7 mouse cellular contexts compared by ENCODE assay signal in the genomic region with DNA sequence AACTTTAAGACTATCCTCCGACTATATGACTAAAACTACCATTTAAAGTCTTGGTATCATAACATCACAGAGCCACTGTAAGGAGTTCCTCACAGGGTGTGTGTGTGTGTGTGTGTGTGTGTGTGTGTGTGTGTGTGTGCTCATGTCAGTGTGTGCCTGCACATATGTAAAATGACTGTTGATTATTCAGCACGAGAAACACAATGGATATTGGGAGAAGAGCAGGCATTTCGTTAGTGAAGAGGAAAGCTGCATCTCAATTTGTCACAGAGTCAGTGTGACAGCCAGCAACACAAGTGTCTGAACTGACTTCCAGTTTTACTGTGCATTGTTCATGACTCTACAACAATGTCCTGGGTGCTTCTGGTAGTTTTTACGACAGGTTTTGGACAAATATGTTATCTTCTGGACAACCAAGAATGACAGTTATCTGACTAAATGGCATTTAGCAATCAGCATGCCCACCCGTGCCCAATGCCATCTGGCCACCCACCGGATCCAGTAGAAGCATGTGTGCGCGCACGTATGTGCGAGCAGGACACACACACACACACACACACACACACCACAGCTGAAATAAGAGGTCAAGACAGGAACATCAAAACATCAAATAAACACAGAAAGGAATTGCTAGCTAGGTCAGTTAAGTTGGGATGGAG. TPM values are rescaled to one million over a fixed set of nuclear protein-coding genes. Genes with fewer than 3 reads are reported as not detected.
DNase-seq lines count a peak whose midpoint lies in the region; ATAC-seq and TF ChIP-seq lines count a peak whose summit lies in the region.

No protein-coding gene starts in this region.

- no peak for DNase-seq in lung, embryonic 14.5 days
- no peak for DNase-seq in lung, adult 18-20 months
- no peak for DNase-seq in frontal cortex, postnatal 36 days (ENCODE audit: low spot score in 2 of 2)
- no peak for DNase-seq in right cerebral cortex, postnatal 10 days (ENCODE audit: low spot score in 2 of 2)

- peak overlapping the region; percentile 72 for H3K4me3 ChIP-seq in lung, embryonic 14.5 days (ENCODE audit: low read depth, low read length)
- peak overlapping the region; percentile 88 for H3K4me3 ChIP-seq in heart, embryonic 15.5 days
- H3K4me3 ChIP-seq in limb, embryonic 13.5 days, result peak overlapping the region; percentile 82
- H3K4me3 ChIP-seq in stomach, embryonic 15.5 days (replicated peaks), result peak overlapping the region; percentile 75

- no peak overlapping the region; the same call in 1 of the 2 replicates for H3K27ac ChIP-seq in lung, embryonic 14.5 days (ENCODE audit: low read depth)
- no peak overlapping the region for H3K27ac ChIP-seq in heart, embryonic 15.5 days
- peak overlapping the region; percentile 39; the same call in 1 of the 2 replicates for H3K27ac ChIP-seq in limb, embryonic 13.5 days
- no peak overlapping the region for H3K27ac ChIP-seq in stomach, embryonic 15.5 days

- no peak for ATAC-seq in lung, embryonic 14.5 days (ENCODE audit: insufficient read depth)
- no peak for ATAC-seq in heart, embryonic 15.5 days (replicated peaks; ENCODE audit: insufficient number of reproducible peaks, insufficient read depth, low FRiP score, low read depth)
- ATAC-seq in limb, embryonic 13.5 days (ENCODE audit: low FRiP score, low read depth), result no peak
- ATAC-seq in stomach, embryonic 15.5 days (ENCODE audit: insufficient read depth, low FRiP score, low read depth), result no peak

- WGBS in lung, embryonic 14.5 days, result 54% methylated on average over 10 of the region's 10 CpGs
- WGBS in heart, embryonic 15.5 days, result 66% methylated on average over 10 of the region's 10 CpGs
- WGBS in limb, embryonic 13.5 days, result 60% methylated on average over 10 of the region's 10 CpGs
- WGBS in stomach, embryonic 15.5 days, result 58% methylated on average over 10 of the region's 10 CpGs

- H3K9ac ChIP-seq in lung, embryonic 14.5 days, result peak overlapping the region; percentile 80; the same call in 1 of the 2 replicates
- no peak overlapping the region for H3K9ac ChIP-seq in heart, embryonic 15.5 days
- peak overlapping the region; percentile 93 for H3K9ac ChIP-seq in limb, embryonic 13.5 days
- H3K9ac ChIP-seq in stomach, embryonic 15.5 days, result no peak overlapping the region

- no peaks in the 10 kb centered on the region for H3K9me3 ChIP-seq in lung, embryonic 14.5 days (ENCODE audit: low read depth, low read length)
- H3K9me3 ChIP-seq in heart, embryonic 15.5 days (replicated peaks), result no peaks in the 10 kb centered on the region
- no peaks in the 10 kb centered on the region for H3K9me3 ChIP-seq in limb, embryonic 13.5 days
- no peaks in the 10 kb centered on the region for H3K9me3 ChIP-seq in stomach, embryonic 15.5 days

- H3K27me3 ChIP-seq in lung, embryonic 14.5 days (ENCODE audit: insufficient read depth, low read length), result no peaks in the 10 kb centered on the region
- no peaks in the 10 kb centered on the region for H3K27me3 ChIP-seq in heart, embryonic 15.5 days
- H3K27me3 ChIP-seq in limb, embryonic 13.5 days, result no peaks in the 10 kb centered on the region
- no peaks in the 10 kb centered on the region for H3K27me3 ChIP-seq in stomach, embryonic 15.5 days (replicated peaks)

- H3K4me2 ChIP-seq in lung, embryonic 14.5 days, result peak overlapping the region; percentile 77
- peak overlapping the region; percentile 90 for H3K4me2 ChIP-seq in heart, embryonic 15.5 days
- peak overlapping the region; percentile 83 for H3K4me2 ChIP-seq in limb, embryonic 13.5 days (replicated peaks)
- H3K4me2 ChIP-seq in stomach, embryonic 15.5 days, result peak overlapping the region; percentile 87

- no peaks in the 10 kb centered on the region for H3K36me3 ChIP-seq in lung, embryonic 14.5 days (ENCODE audit: insufficient read depth)
- H3K36me3 ChIP-seq in heart, embryonic 15.5 days, result no peaks in the 10 kb centered on the region
- H3K36me3 ChIP-seq in limb, embryonic 13.5 days, result no peaks in the 10 kb centered on the region
- no peaks in the 10 kb centered on the region for H3K36me3 ChIP-seq in stomach, embryonic 15.5 days

- no peaks in the 10 kb centered on the region for H3K4me1 ChIP-seq in lung, embryonic 14.5 days (ENCODE audit: insufficient read depth)
- H3K4me1 ChIP-seq in heart, embryonic 15.5 days (replicated peaks), result peaks cover 5% of the 10 kb centered on the region; the same call in 1 of the 2 replicates
- H3K4me1 ChIP-seq in limb, embryonic 13.5 days, result peaks cover 8% of the 10 kb centered on the region; the same call in 1 of the 2 replicates
- no peaks in the 10 kb centered on the region for H3K4me1 ChIP-seq in stomach, embryonic 15.5 days

- TF ChIP-seq CTCF in lung, embryonic 14.5 days (IDR thresholded peaks at IDR 0.05; ENCODE audit: low read depth), result no peak

RNA-seq across cellular contexts. Expression of a gene that starts 3.1 kb away (rescaled TPM):
- polyA plus RNA-seq in lung, embryonic 14.5 days (2014; fragmentation: Nextera tagmentation; extraction: Ambion mirVana), result 13.3 and 15.6 TPM in 2 replicates
- 1.9 and 2.1 TPM in 2 replicates for polyA plus RNA-seq in heart, embryonic 15.5 days (2015; fragmentation: Nextera tagmentation; extraction: Ambion mirVana)
- polyA plus RNA-seq in limb, embryonic 13.5 days (2015; fragmentation: Nextera tagmentation; extraction: Ambion mirVana), result 10.8 and 11.5 TPM in 2 replicates
- polyA plus RNA-seq in stomach, embryonic 15.5 days (2015; fragmentation: Nextera tagmentation; extraction: Ambion mirVana), result 3.6 and 3.9 TPM in 2 replicates

Comparison
In these comparisons a context has a peak if more than half of its experiments do, and no peak if none do; other contexts are left out.
1. H3K9ac ChIP-seq: peak in lung, embryonic 14.5 days (single experiment) and limb, embryonic 13.5 days (single experiment); none in heart, embryonic 15.5 days (single experiment) and stomach, embryonic 15.5 days (single experiment).
2. Peak in every context shown above with its lines, with median percentiles within 50 percentile points of each other: H3K4me2 ChIP-seq and H3K4me3 ChIP-seq.